Mouse (Mus musculus): ENCODE data around the gene Pitpnm1. TPM values are rescaled to one million over a fixed set of nuclear protein-coding genes. Genes with fewer than 3 reads are reported as not detected.
A peak's percentile ranks its signal among the peaks of the same experiment; 100 is the strongest.
"Not testable (repeated sequence)": the region's sequence is repeated elsewhere in the genome, so short reads cannot be mapped to it uniquely, and the experiment has no call there.

The Pitpnm1 gene
- polyA plus RNA-seq, 1 experiment from 2014 or later, result 5.6 TPM

DNA sequence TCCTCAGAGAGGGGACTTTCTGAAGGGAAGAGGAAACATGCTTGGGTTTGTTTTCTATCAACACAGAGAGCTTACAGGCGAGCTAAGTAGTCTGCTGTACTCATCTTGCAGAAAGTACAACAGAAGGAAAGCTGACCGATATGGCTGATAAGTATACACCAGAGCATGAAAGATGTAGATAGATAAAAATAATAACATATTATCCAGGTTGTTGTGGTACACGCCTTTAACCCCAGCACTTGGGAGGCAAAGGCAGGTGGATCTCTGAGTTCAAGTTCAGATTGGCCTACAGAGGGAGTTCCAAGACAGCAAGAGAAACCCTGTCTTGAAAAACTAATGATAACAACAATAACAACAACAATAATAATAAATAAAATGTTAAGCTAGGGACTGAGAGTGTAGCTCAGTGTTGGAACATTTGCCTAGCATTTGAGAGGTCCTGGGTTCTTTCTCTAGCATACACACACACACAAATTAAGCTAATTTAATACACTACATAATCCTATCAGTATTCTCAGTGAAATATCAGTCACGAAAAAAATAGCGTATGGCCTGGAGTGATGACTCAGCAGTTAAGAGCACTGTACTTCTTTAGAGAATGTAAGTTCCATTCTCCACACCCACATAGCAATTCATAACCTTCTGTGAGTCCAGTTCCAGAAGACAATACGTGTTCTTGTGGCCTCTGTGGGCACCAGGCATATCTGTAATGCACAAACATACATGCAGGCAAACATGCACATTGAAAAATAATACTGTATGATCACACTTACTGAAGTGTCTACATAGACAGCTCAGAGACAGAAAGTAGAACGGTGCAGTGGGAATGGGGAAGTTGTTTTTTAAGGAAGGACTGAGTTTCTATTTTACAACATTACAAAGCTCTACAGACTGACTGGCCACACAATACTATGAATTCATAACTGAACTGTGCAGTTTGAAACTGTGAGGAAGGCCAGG lies 22.9 kb downstream of the Pitpnm1 start:
- no peaks in the 10 kb centered on the region for H3K27me3 ChIP-seq
- WGBS, result 84% methylated on average over 7 of the region's 7 CpGs
- no peak overlapping the region for H3K27ac ChIP-seq
- no peak overlapping the region for H3K4me3 ChIP-seq
- no peak overlapping the region for H3K4me2 ChIP-seq
- no peak for ATAC-seq (ENCODE audit: insufficient number of reproducible peaks, low FRiP score, low TSS enrichment, low read depth)
- H3K4me1 ChIP-seq, result peaks cover 23% of the 10 kb centered on the region
- no peaks in the 10 kb centered on the region for H3K9me3 ChIP-seq
- H3K9ac ChIP-seq, result no peak overlapping the region
- H3K36me3 ChIP-seq, result peaks cover 7% of the 10 kb centered on the region

DNA sequence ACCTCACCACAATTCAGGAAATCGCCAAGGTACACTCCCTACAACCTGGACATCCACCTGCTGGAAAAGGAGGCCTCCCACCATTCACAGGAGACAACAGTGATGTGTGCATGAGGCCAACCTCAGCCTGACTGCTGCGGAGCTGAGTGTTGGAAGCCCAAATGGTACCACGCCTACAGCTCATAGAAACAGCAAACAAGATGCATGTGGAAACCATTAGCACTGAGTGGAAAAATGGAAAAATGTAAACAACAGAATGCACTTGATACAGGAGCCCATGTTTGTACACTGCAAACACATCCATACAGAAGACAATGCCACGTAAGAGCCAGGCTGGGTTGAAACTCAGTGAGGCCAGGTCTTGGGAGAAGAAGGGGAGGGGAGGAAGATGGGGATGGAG lies 24.6 kb downstream of the Pitpnm1 start:
- WGBS, result 75% methylated on average over 4 of the region's 4 CpGs
- ATAC-seq (ENCODE audit: insufficient number of reproducible peaks, low FRiP score, low TSS enrichment, low read depth), result no peak
- Histone ChIP-seq H3K4me1 (peaks cover 24% of the 10 kb centered on the region), H3K27ac (0 out of 2 replicates have a peak overlapping the region, but pooled peaks have one; percentile 73), H3K9me3 (no peaks in the 10 kb centered on the region), H3K27me3 (no peaks in the 10 kb centered on the region), H3K9ac (no peak overlapping the region), H3K4me3 (no peak overlapping the region), H3K36me3 (peaks cover 18% of the 10 kb centered on the region), H3K4me2 (no peak overlapping the region)

DNA sequence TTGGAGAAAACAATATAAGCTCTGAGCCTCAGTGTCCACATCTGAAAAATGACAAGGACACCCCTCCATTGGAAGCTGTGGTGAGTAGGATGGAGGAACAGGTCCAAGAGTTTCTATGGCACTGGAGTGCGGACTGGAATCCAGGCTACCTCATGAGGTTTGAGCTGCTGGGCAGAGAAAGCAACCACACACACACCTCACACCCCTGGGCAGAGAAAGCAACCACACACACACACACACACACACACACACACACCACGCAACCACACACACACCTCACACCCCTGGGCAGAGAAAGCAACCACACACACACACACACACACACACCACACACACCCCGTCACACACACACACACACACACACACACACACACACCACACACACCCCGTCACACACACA lies 25.5 kb downstream of the Pitpnm1 start:
- H3K27me3 ChIP-seq, result not testable (repeated sequence)
- Histone ChIP-seq H3K27ac (peak overlapping the region; percentile 73), H3K4me2 (peak overlapping the region; percentile 66)

DNA sequence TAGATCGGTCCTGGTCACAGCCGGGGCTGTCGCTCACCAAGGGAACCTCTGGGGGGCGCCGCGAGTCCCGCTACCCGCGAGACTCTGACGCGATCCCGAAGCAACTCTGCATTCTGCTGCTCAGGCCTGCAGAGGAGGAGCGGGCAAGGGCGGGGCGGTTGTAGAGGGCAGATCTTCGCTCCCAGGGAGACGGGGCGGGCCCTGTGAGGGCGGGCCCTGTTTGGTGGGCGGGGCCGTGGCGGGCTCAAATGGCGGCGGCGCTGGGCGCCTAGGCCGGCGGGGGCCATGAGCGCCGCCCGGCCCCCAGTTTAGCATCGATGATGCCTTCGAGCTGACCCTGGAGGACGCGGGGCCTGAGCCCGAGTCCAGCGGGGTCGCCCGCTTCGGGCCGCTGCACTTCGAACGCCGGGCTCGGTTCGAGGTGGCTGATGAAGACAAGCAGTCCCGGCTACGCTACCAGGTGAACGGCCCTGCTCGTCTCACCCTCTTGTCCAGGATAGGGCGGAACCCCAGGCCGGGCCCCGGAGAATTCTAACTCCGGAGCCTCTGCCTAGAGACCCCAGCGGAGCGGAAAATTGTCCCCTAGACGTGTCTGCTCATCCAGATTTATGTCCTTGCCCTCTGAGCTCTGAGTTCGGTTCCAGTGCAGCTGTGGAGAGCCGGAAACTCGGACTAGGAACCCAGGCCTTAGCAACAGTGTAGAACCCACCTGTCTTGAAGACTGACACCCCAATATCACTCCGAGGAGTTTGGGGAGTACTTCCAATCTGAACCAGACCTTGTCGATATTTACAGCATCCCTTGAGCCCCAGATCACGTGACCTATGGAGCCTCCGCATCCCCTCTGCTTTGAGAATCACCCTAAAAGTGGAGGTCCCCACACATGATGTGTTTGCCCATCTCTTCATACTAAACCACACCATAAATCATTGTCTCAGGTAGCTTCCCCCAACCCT lies 26.2 kb downstream of the Pitpnm1 start, which contains the start of gene Aip:
Gene Aip (minus strand): TSS at position 118 of the 956 bp plus-strand sequence.
- peak; percentile 95 for ATAC-seq (ENCODE audit: insufficient number of reproducible peaks, low FRiP score, low TSS enrichment, low read depth)
- no peaks in the 10 kb centered on the region for H3K9me3 ChIP-seq
- H3K4me3 ChIP-seq, result peak within 1 kb of the TSS; percentile 81
- peak within 1 kb of the TSS; percentile 79 for H3K9ac ChIP-seq
- H3K27ac ChIP-seq, result peak within 1 kb of the TSS; percentile 75
- H3K4me2 ChIP-seq, result peak within 1 kb of the TSS; percentile 66
- no peaks in the 10 kb centered on the region for H3K27me3 ChIP-seq
- under 1% methylated on average over 62 of the region's 64 CpGs for whole genome bisulfite sequencing
- peaks cover 31% of the 10 kb centered on the region for H3K36me3 ChIP-seq
- H3K4me1 ChIP-seq, result peaks cover 13% of the 10 kb centered on the region

More for the DNA sequence above, 25.5 kb downstream of the Pitpnm1 start:
- Histone ChIP-seq H3K4me1 (peaks cover 21% of the 10 kb centered on the region), H3K4me3 (peak overlapping the region; percentile 81), H3K36me3 (peaks cover 26% of the 10 kb centered on the region)
- peak; percentile 38 for ATAC-seq (ENCODE audit: insufficient number of reproducible peaks, low FRiP score, low TSS enrichment, low read depth)
- not testable (repeated sequence) for H3K9ac ChIP-seq, H3K9me3 ChIP-seq
- 5% methylated on average over 4 of the region's 4 CpGs for WGBS

DNA sequence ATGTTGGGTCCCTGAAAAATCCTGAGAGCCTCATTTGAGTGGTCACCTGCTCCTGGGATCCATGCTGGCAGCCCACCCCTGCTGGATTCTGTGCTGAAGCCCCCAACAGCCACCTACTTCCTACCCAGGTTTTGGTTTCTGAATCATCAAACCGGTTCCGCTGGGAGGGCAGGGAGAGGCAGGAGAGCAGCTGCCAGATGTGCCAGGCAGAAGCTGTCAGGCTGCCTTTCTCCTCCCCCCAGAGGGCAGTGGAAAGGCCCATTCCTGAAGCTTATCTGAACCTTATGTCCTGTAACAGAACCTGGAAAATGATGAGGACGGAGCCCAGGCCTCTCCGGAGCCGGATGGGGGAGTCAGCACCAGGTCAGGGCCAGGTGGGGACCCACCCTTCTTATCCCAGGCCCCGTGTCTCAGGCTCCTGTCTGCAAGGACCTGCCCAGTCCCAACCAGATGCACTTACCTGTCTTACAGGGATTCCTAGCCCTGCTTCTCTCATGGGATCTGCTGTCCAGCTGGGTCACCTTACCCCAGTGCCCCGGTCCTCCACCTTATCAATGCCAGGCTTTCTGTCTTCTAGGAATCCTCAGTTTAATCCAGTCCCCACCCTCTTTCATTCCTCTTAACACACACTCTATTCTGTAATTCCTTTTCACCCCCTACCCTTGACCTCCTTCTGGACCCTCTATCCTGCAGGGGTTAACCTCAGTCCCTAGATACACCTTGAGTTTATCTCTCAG lies 27.1 kb downstream of the Pitpnm1 start:
- WGBS, result 36% methylated on average over 7 of the region's 7 CpGs

DNA sequence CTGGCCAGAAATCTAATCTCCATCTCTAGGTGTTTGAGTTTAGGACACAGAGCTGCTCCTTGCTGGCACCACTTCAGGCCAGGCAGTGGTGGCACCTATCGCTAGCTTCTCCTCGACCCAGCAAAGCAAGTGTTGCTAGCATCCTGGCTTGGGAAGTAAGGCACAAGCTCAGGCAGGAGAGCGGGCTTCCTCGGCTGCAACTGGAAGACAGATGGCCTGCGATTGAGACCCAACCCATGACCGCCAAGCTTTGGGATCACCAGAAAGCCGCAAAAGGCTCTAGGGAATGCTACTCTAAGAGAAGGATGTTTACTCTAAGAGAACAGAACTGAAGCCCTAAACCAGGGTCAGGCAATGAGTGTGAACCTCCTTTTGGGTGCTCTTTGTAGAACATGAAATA lies 29.7 kb downstream of the Pitpnm1 start:
- H3K9me3 ChIP-seq, result no peaks in the 10 kb centered on the region
- H3K4me1 ChIP-seq, result peaks cover 13% of the 10 kb centered on the region
- no peak for ATAC-seq (ENCODE audit: insufficient number of reproducible peaks, low FRiP score, low TSS enrichment, low read depth)
- no peak overlapping the region for H3K27ac ChIP-seq
- no peak overlapping the region for H3K4me3 ChIP-seq
- H3K9ac ChIP-seq, result no peak overlapping the region
- peaks cover 56% of the 10 kb centered on the region for H3K36me3 ChIP-seq
- 90% methylated on average over 7 of the region's 7 CpGs for WGBS
- no peak overlapping the region for H3K4me2 ChIP-seq
- no peaks in the 10 kb centered on the region for H3K27me3 ChIP-seq

More for the DNA sequence above, 27.1 kb downstream of the Pitpnm1 start:
- H3K27me3 ChIP-seq, result no peaks in the 10 kb centered on the region
- H3K4me2 ChIP-seq, result peak overlapping the region; percentile 66
- peak overlapping the region; percentile 81 for H3K4me3 ChIP-seq
- H3K9ac ChIP-seq, result peak overlapping the region; percentile 79
- H3K9me3 ChIP-seq, result no peaks in the 10 kb centered on the region
- H3K27ac ChIP-seq, result peak overlapping the region; percentile 75; the same call in 1 of the 2 replicates
- no peak for ATAC-seq (ENCODE audit: insufficient number of reproducible peaks, low FRiP score, low TSS enrichment, low read depth)
- peaks cover 40% of the 10 kb centered on the region for H3K36me3 ChIP-seq
- peaks cover 13% of the 10 kb centered on the region for H3K4me1 ChIP-seq

DNA sequence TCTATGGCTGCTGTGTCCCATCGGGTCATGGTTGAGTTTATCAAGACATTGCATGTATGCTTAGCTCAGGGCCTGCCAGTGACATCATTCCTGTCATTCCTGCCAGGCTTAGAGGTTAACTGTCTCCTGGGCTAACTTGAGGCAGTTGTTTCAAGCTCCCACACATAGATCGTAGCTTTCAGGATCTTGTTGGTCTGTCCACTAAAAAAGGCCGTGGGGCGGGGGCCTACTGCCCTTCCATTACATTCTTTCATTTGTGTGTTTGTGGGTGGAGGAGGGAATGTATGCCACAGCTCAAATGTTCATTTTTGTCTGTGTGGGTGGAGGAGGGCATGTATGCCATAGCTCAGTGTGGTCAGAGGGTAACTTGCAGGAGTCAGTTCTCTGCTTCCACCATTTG lies 30.3 kb downstream of the Pitpnm1 start:
- ATAC-seq (ENCODE audit: insufficient number of reproducible peaks, low FRiP score, low TSS enrichment, low read depth), result no peak
- Histone ChIP-seq H3K27ac (no peak overlapping the region), H3K4me3 (no peak overlapping the region), H3K4me2 (no peak overlapping the region), H3K27me3 (no peaks in the 10 kb centered on the region), H3K9ac (no peak overlapping the region), H3K36me3 (peaks cover 56% of the 10 kb centered on the region), H3K9me3 (no peaks in the 10 kb centered on the region), H3K4me1 (peaks cover 13% of the 10 kb centered on the region)
- 86% methylated on average over 4 of the region's 4 CpGs for WGBS

DNA sequence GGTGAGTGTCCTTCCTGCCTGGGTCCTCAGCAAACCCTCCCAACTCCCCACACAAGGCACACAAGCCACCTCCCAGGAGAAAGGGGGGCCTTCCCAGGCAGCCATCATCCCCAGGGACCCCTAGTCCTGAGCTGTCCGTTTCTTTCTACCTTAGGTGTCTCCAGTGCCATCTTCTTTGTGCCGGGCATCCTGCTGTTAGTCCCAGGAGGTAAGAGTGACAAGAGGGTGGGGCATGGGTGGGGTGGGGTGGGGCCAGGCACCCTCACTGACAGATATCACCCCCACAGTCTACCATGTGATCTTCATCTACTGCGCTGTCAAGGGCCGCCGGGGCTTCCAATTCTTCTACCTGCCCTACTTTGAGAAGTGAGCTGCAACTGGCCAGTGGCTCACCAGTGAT lies 31.3 kb downstream of the Pitpnm1 start:
- 86% methylated on average over 5 of the region's 5 CpGs for WGBS
- no peaks in the 10 kb centered on the region for H3K9me3 ChIP-seq
- H3K9ac ChIP-seq, result no peak overlapping the region
- ATAC-seq (ENCODE audit: insufficient number of reproducible peaks, low FRiP score, low TSS enrichment, low read depth), result no peak
- H3K27ac ChIP-seq, result no peak overlapping the region
- H3K4me1 ChIP-seq, result peaks cover 13% of the 10 kb centered on the region
- H3K27me3 ChIP-seq, result no peaks in the 10 kb centered on the region
- no peak overlapping the region for H3K4me3 ChIP-seq
- H3K4me2 ChIP-seq, result no peak overlapping the region
- peaks cover 56% of the 10 kb centered on the region for H3K36me3 ChIP-seq

DNA sequence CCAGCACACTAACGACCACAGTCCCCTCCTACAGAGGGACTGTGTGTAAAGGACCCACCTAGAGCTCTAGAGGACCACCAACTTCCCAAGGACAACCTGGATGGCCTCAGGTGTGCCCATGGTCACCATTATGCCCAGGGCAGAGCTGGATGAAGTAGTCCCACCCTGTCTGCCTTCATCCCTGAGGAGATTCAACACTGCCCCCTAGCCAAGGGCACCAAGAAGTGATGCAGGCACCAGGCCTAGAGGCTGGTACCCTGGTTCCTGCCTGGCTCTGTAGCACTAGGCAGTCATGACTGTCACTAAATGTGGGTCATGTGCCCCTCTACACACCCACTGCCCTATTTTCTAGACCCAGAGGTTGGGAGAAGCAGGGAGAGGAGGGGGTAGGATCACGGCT lies 32.0 kb downstream of the Pitpnm1 start:
- H3K4me1 ChIP-seq, result peaks cover 9% of the 10 kb centered on the region
- H3K9me3 ChIP-seq, result no peaks in the 10 kb centered on the region
- H3K4me3 ChIP-seq, result no peak overlapping the region
- ATAC-seq (ENCODE audit: insufficient number of reproducible peaks, low FRiP score, low TSS enrichment, low read depth), result no peak
- peaks cover 56% of the 10 kb centered on the region for H3K36me3 ChIP-seq
- no peak overlapping the region for H3K27ac ChIP-seq
- H3K4me2 ChIP-seq, result no peak overlapping the region
- 88% methylated on average over 2 of the region's 2 CpGs for WGBS
- H3K27me3 ChIP-seq, result no peaks in the 10 kb centered on the region
- H3K9ac ChIP-seq, result no peak overlapping the region

DNA sequence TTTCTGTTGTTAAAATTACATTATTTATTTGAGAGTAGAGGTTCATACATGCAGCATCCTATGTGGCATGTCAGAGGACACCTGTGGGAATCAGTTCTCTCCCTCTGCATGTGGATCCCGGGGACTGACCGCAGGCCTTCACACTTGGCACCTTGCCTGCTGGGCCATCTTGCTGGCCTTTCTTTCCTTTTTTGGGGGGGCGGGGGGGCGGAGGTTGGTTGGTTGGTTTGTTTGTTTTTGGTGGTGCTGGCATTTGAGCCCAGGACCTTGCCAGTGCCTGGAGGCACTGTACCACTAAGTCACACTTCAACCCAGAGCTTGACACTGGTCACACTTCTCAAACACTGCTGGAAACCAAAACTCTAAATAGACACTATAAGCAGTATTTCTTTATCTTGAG lies 34.6 kb downstream of the Pitpnm1 start:
- WGBS, result 83% methylated on average over 4 of the region's 4 CpGs

More for the DNA sequence above, 34.6 kb downstream of the Pitpnm1 start:
- Histone ChIP-seq H3K4me1 (no peaks in the 10 kb centered on the region), H3K4me3 (no peak overlapping the region), H3K9ac (no peak overlapping the region), H3K27me3 (no peaks in the 10 kb centered on the region), H3K36me3 (peaks cover 38% of the 10 kb centered on the region), H3K4me2 (no peak overlapping the region), H3K9me3 (no peaks in the 10 kb centered on the region), H3K27ac (no peak overlapping the region)
- ATAC-seq (ENCODE audit: insufficient number of reproducible peaks, low FRiP score, low TSS enrichment, low read depth), result no peak

Measured in limb, embryonic 15.5 days (tissue).